Mouse (Mus musculus) gastrocnemius, postnatal 14 days (tissue): ENCODE measurements around the gene Olfr796. TPM values are rescaled to one million over a fixed set of nuclear protein-coding genes. Genes with fewer than 3 reads are reported as not detected.

Experiments used
- DNase-seq: peaks from one replicate; pipeline ENCODE4 v3.0.0; 2021; ENCODE audit warnings: mixed read lengths
- intact Hi-C: fragments of 180-260 bp; cut with DNase I; formaldehyde crosslinking; loops from one replicate; pipeline ENCODE4 v1.15.1; 2025; ENCODE audit warnings: low total_unique reads
- long read RNA-seq, 2 experiments: library from polyadenylated mRNA; stranded (forward); transcript quantifications; one replicate each; pipeline ENCODE4 v2.0.0; 2021
- microRNA-seq, 2 experiments: library from miRNA; unstranded; fragments of <30 nt; microRNA quantifications; one replicate each; pipeline ENCODE4 v1.2.0; 2021
- total RNA-seq, 2 experiments: library from RNA; stranded (reverse); gene quantifications; 2 replicates each; pipeline ENCODE4 v1.2.3; 2021

Gene Olfr796
- not detected for total RNA-seq
- long read RNA-seq, experiment 1 = 0 reads
- long read RNA-seq, experiment 2 = 0 reads

- no peak for DNase-seq
- intact Hi-C loops = no loop called here
Observed at GRCm38 (mm10) chr10:129612470-129612869, at the start of gene Olfr796. Gene Olfr796, minus strand, starts transcription at chr10:129612570.

GRCm38 (mm10) chr10:129657394-129657793 lies 45.0 kb upstream of the Olfr796 start, which contains the start of gene Olfr800:
Gene Olfr800, plus strand, starts transcription at chr10:129657694.
- no peak for DNase-seq
- intact Hi-C loops = no loop called here

- no peak for DNase-seq
- intact Hi-C loops = no loop called here
Observed at GRCm38 (mm10) chr10:129651763-129652162, 39.4 kb upstream of the Olfr796 start.

GRCm38 (mm10) chr10:129637184-129637583 lies 24.8 kb upstream of the Olfr796 start, which contains the start of gene Olfr799:
Gene Olfr799, plus strand, starts transcription at chr10:129637484.
- no peak for DNase-seq
- intact Hi-C loops = no loop called here

- DNase-seq = no peak
- intact Hi-C loops = no loop called here
Observed at GRCm38 (mm10) chr10:129627834-129628233, 15.5 kb upstream of the Olfr796 start, which contains the start of gene Olfr798. Gene Olfr798, minus strand, starts transcription at chr10:129627934.

GRCm38 (mm10) chr10:129623251-129623650 lies 10.9 kb upstream of the Olfr796 start:
- no peak for DNase-seq
- intact Hi-C loops = no loop called here

GRCm38 (mm10) chr10:129621724-129622123 lies 9.4 kb upstream of the Olfr796 start:
- no peak for DNase-seq
- intact Hi-C loops = no loop called here

GRCm38 (mm10) chr10:129577066-129577465 lies 35.3 kb downstream of the Olfr796 start:
- no peak for DNase-seq
- intact Hi-C loops = no loop called here

GRCm38 (mm10) chr10:129567355-129567754 lies 45.0 kb downstream of the Olfr796 start, which contains the start of gene Olfr794:
Gene Olfr794, plus strand, starts transcription at chr10:129567655.
- intact Hi-C loops = loop anchor here (10.0 kb wide), 1 partner anchor 487 kb away; no protein-coding TSS in a partner anchor
- no peak for DNase-seq

Small RNAs within 50 kb of the gene (microRNA-seq; reads per million reads assigned to microRNA genes)
- 0 reads per million in 2 experiments for gene Gm23252

Other genes starting within 250 kb of the Olfr796 start
- gene Olfr784, start 228.5 kb downstream of the Olfr796 start, total RNA-seq = under 1 TPM in 1 of 2 experiments, not detected in 1; 0.06 TPM
- gene Olfr785, start 207.1 kb downstream of the Olfr796 start, total RNA-seq = not detected
- not detected for gene Olfr786, start 185.3 kb downstream of the Olfr796 start, total RNA-seq
- gene Olfr787, start 150.7 kb downstream of the Olfr796 start, total RNA-seq = not detected
- not detected for gene Olfr788, start 141.6 kb downstream of the Olfr796 start, total RNA-seq
- not detected for gene Olfr789, start 127.8 kb downstream of the Olfr796 start, total RNA-seq
- not detected for gene Olfr790, start 114.1 kb downstream of the Olfr796 start, total RNA-seq
- not detected for gene Olfr791, start 90.8 kb downstream of the Olfr796 start, total RNA-seq
- not detected for gene Olfr792, start 73.4 kb downstream of the Olfr796 start, total RNA-seq
- not detected for gene Olfr794, start 44.9 kb downstream of the Olfr796 start, total RNA-seq
- not detected for gene Olfr798, start 15.4 kb upstream of the Olfr796 start, total RNA-seq
- not detected for gene Olfr799, start 24.9 kb upstream of the Olfr796 start, total RNA-seq
- gene Olfr800, start 45.1 kb upstream of the Olfr796 start, total RNA-seq = not detected
- not detected for gene Olfr801, start 61.3 kb upstream of the Olfr796 start, total RNA-seq
- gene Olfr802, start 75.6 kb upstream of the Olfr796 start, total RNA-seq = not detected
- gene Olfr803, start 81.7 kb upstream of the Olfr796 start, total RNA-seq = not detected
- not detected for gene Olfr804, start 90.6 kb upstream of the Olfr796 start, total RNA-seq
- not detected for gene Olfr805, start 116.8 kb upstream of the Olfr796 start, total RNA-seq
- not detected for gene Olfr806, start 129.4 kb upstream of the Olfr796 start, total RNA-seq
- not detected for gene Olfr807, start 145.2 kb upstream of the Olfr796 start, total RNA-seq
- not detected for gene Olfr808, start 152.9 kb upstream of the Olfr796 start, total RNA-seq
- gene Olfr809, start 162.1 kb upstream of the Olfr796 start, total RNA-seq = not detected
- gene Olfr810, start 182.3 kb upstream of the Olfr796 start, total RNA-seq = not detected
- not detected for gene Olfr811, start 191.8 kb upstream of the Olfr796 start, total RNA-seq
- not detected for gene Olfr812, start 233.5 kb upstream of the Olfr796 start, total RNA-seq
- not detected for gene Olfr813, start 242.8 kb upstream of the Olfr796 start, total RNA-seq